Mouse (Mus musculus) lung, adult 2 months (tissue): ENCODE results near the gene Lhx2. TPM values are rescaled to one million over a fixed set of nuclear protein-coding genes. Genes with fewer than 3 reads are reported as not detected.

Experiments used
- DNase-seq: peaks from one replicate; pipeline ENCODE4 v3.0.0; 2022
- H3K4me1 ChIP-seq: fragments of 200-500 bp; 2 replicates; pipeline ENCODE4 v1.6.1; 2011; ENCODE audit warnings: low read length; ENCODE audit not compliant: control insufficient read depth, insufficient read depth
- H3K4me3 ChIP-seq: fragments of 200-500 bp; replicated peaks from 2 replicates; pipeline ENCODE3; 2011; ENCODE audit warnings: low read depth, mild to moderate bottlenecking, control low read depth, low read length; ENCODE audit errors: extremely low read depth
- CTCF ChIP-seq: fragments of 200-500 bp; IDR thresholded peaks from 2 replicates; pipeline ENCODE4 v1.5.1; 2011; ENCODE audit warnings: mild to moderate bottlenecking, low read length, control low read depth; ENCODE audit not compliant: insufficient read depth
- POLR2A ChIP-seq: fragments of 200-500 bp; IDR thresholded peaks from 2 replicates; pipeline ENCODE4 v1.6.1; 2011; ENCODE audit warnings: low read depth, mild to moderate bottlenecking, control low read depth, low read length, borderline replicate concordance; ENCODE audit errors: extremely low read depth
- WGBS: fragments of 180-500 bp; shearing (Covaris S2); methylation state at CpG from one replicate; pipeline ENCODE4 v1.1.7; 2018; 5-methylcytosine and 5-hydroxymethylcytosine counted together
- polyA plus RNA-seq: library from polyadenylated mRNA; depleted of rRNA; stranded (reverse); fragments of >200 nt; gene quantifications from 2 replicates; pipeline ENCODE4 v1.2.3, GENCODE M21; 2012

Lhx2 gene
- polyA plus RNA-seq, 1 experiment: not detected

- TF ChIP-seq POLR2A: no peak
- no peak for TF ChIP-seq CTCF
- peaks cover 2% of the 10 kb centered on the region; the same call in 1 of the 2 replicates for H3K4me1 ChIP-seq
- no peak for DNase-seq
- WGBS: 19% methylated on average over 10 of the region's 10 CpGs
- no peak overlapping the region for H3K4me3 ChIP-seq
Observed at GRCm38 (mm10) chr2:38353008-38353379, 13.9 kb downstream of the Lhx2 start.

- 30% methylated on average over 4 of the region's 4 CpGs for WGBS
- TF ChIP-seq CTCF: no peak
- no peak for TF ChIP-seq POLR2A
- H3K4me1 ChIP-seq: peaks cover 2% of the 10 kb centered on the region; the same call in 1 of the 2 replicates
- no peak for DNase-seq
- H3K4me3 ChIP-seq: no peak overlapping the region
Observed at GRCm38 (mm10) chr2:38353664-38354063, 14.6 kb downstream of the Lhx2 start.

GRCm38 (mm10) chr2:38354179-38354716 is 15.2 kb downstream of the Lhx2 start:
- H3K4me3 ChIP-seq: no peak overlapping the region
- TF ChIP-seq POLR2A: no peak
- no peak for TF ChIP-seq CTCF
- DNase-seq: no peak
- 11% methylated on average over 22 of the region's 22 CpGs for WGBS
- peaks cover 2% of the 10 kb centered on the region; the same call in 1 of the 2 replicates for H3K4me1 ChIP-seq

- DNase-seq: peak; percentile 16
- Histone ChIP-seq H3K4me1 (peaks cover 2% of the 10 kb centered on the region; the same call in 1 of the 2 replicates), H3K4me3 (no peak overlapping the region)
- TF ChIP-seq POLR2A (no peak), CTCF (no peak)
- WGBS: 5% methylated on average over 34 of the region's 34 CpGs
Observed at GRCm38 (mm10) chr2:38354717-38355510, 15.8 kb downstream of the Lhx2 start.

GRCm38 (mm10) chr2:38355731-38356427 is 16.8 kb downstream of the Lhx2 start:
- DNase-seq: peak; percentile 24
- Histone ChIP-seq H3K4me1 (no peaks in the 10 kb centered on the region; the same call in 1 of the 2 replicates), H3K4me3 (no peak overlapping the region)
- 7% methylated on average over 19 of the region's 19 CpGs for WGBS
- TF ChIP-seq CTCF (no peak), POLR2A (no peak)

GRCm38 (mm10) chr2:38356428-38357260 is 17.6 kb downstream of the Lhx2 start:
- H3K4me3 ChIP-seq: no peak overlapping the region
- TF ChIP-seq CTCF: no peak
- TF ChIP-seq POLR2A: no peak
- WGBS: 5% methylated on average over 53 of the region's 53 CpGs
- H3K4me1 ChIP-seq: no peaks in the 10 kb centered on the region; the same call in 1 of the 2 replicates
- DNase-seq: no peak

GRCm38 (mm10) chr2:38357294-38358246 is 18.5 kb downstream of the Lhx2 start:
- H3K4me3 ChIP-seq: no peak overlapping the region
- WGBS: 9% methylated on average over 35 of the region's 35 CpGs
- no peak for DNase-seq
- TF ChIP-seq POLR2A: no peak
- no peak for TF ChIP-seq CTCF
- no peaks in the 10 kb centered on the region for H3K4me1 ChIP-seq

- WGBS: 5% methylated on average over 3 of the region's 3 CpGs
- TF ChIP-seq CTCF: no peak
- no peak for TF ChIP-seq POLR2A
- no peak for DNase-seq
- no peak overlapping the region for H3K4me3 ChIP-seq
- no peaks in the 10 kb centered on the region for H3K4me1 ChIP-seq
Observed at GRCm38 (mm10) chr2:38358611-38359010, 19.5 kb downstream of the Lhx2 start.
